Mouse (Mus musculus) spleen, postnatal 14 days (tissue): ENCODE results near the gene Azgp1.
"Not testable (repeated sequence)": the region's sequence is repeated elsewhere in the genome, so short reads cannot be mapped to it uniquely, and the experiment has no call there.

ENCODE experiments used
- DNase-seq, 2 experiments: peaks; one replicate each; pipeline ENCODE4 v3.0.0; 2021 to 2022; ENCODE audit warnings: low spot score in 2 of 2

The Azgp1 gene

DNA sequence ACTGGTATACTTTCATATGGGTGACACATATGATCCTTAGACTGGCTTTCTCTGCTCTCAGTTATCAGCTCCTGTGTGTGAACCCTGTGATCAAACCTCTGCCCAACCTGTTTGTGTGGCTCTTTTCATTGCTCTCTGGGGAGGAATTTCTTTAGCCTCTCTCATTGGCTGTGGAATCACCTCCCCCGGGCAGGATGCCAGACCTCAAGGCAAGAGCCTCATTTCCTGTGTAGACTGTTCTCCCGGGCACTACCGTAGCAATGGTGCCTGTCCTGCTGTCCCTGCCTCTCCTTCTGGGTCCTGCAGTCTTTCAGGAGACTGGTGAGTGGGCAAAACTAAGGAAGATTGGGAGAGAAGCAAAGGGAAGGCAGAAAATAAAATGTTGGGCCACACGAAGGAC, at the start of gene Azgp1:
Azgp1 (plus strand) TSS at position 221 of the 400 bp plus-strand sequence.
- DNase-seq: no peak

- DNase-seq: not testable (repeated sequence)
These were observed 47.4 kb upstream of the Azgp1 start for GRCm38 (mm10) chr5:137933934-137934333.

- DNase-seq: no peak
These were observed 44.8 kb upstream of the Azgp1 start for GRCm38 (mm10) chr5:137936486-137936885.

DNA sequence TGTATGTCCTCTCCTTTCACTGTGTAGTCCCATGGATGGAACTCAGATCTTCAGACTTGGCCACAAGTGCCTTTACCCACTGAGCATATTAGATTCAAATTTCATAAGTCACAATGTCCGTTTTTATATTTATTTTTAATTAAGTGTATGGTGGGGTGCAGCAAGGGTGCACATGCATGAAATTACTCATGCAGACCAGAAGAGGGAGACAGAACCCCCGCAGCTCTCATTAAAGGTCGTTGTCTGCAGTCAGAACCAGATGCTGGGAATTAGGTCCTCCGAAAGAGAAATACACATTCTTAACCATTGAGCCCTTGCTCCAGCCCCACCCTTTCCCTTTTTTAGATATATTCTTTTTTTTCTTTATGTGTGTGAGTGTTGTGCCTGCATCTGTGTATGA, 44.1 kb upstream of the Azgp1 start:
- DNase-seq: no peak

GRCm38 (mm10) chr5:137940948-137941347, 40.4 kb upstream of the Azgp1 start:
- DNase-seq: no peak

- no peak for DNase-seq
These were observed 38.2 kb upstream of the Azgp1 start for GRCm38 (mm10) chr5:137943133-137943532.

- no peak for DNase-seq
These were observed 34.0 kb upstream of the Azgp1 start for GRCm38 (mm10) chr5:137947303-137947702.

DNA sequence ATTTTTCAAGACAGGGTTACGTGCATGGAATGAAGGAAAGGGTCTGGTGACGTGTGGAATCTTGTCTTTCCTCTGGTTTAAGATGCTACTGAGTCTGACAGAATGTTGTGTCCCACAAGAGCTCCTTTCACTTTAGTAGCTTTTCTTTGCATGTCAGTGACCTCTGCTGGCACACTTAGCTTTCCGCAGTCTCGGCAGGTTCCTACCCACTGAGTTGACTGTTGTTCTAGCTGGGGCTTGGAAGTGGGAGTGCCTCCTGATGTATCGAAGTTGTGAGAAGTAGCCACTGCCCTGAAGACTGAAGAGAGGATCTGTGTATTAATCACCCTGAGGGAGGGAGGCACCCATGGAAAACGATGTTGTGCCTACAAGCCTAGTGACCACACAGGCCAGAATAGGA, 30.1 kb upstream of the Azgp1 start:
- no peak for DNase-seq

DNA sequence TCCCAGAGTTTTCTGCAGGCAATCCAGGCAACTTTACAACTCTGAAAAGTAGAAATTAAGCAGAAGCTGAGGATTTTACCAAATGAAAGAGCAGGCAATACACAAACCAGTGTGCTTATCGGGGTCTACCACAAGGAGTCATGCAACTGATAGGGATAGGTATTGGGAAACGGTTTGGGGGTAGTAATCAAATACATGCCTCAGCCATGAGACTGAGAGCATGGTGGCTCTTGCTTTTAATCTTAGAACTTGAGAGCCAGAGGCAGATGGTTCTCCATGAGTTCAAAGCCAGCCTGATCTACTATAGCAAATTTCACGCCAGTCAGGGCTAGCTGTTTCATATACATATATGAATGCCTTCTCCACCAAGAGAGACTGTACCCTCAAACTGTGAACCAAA, 24.9 kb upstream of the Azgp1 start:
- no peak for DNase-seq

DNA sequence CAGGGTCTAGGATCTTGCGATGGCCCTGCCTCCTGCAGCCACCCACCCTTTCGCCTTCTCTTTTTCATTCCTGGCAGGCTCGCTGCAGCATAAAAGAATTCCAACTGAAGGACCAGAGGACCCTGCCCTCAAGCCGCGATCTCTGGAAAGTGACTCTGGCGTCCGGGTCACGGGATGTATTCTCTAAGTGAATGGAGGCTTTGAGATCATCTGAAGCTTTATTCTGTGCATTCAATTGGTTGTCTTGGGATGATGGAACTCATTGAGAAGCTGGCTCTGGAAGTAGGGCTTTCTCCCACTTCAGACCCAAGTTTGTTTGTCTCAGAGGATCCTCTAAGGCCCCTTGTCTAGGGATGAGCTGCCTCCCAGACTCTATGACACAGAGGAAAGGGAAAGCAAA, 18.4 kb upstream of the Azgp1 start, which contains the start of gene Gjc3:
Gjc3 (minus strand) TSS at position 154 of the 400 bp plus-strand sequence.
- DNase-seq: no peak

- no peak for DNase-seq
These were observed 14.8 kb upstream of the Azgp1 start for GRCm38 (mm10) chr5:137966492-137966891.

- DNase-seq: no peak
These were observed 8.2 kb upstream of the Azgp1 start for GRCm38 (mm10) chr5:137973161-137973560.

DNA sequence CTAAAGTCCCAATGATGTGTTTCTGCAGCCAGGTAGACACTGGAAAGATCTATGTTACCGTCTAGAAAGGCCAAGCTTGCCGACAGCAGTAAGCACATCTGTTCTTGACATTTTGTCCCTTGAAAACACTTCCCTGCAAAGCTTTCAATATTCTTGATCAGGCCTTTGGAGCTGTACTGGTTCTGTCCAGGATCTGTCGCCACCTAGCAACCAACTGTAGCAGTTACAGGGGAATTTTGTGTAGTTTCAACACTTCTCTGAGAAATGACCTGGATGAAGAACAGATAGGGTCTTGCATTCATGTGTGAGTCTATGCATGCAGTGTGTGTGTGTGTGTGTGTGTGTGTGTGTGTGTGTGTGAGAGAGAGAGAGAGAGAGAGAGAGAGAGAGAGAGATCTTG, 7.6 kb upstream of the Azgp1 start:
- no peak for DNase-seq

DNA sequence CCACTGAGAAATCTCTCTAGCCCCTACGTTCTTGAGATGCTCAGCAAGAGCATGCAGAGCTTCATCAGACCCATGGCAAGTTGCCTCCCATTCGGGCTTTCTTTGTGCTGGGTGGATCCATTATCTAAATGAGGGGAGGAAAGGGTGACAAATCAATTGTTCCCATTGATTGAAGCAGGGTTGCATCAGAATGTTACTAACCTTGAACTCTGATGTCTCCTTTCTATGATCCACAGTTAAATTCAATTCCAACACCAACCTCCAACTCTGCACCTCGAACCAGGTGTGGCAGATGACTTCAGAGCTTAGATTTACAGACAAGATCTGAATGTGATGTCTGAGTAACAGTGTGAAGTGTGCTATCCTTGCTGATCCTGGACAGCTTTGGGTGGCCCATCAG, 6.6 kb upstream of the Azgp1 start:
- no peak for DNase-seq

DNA sequence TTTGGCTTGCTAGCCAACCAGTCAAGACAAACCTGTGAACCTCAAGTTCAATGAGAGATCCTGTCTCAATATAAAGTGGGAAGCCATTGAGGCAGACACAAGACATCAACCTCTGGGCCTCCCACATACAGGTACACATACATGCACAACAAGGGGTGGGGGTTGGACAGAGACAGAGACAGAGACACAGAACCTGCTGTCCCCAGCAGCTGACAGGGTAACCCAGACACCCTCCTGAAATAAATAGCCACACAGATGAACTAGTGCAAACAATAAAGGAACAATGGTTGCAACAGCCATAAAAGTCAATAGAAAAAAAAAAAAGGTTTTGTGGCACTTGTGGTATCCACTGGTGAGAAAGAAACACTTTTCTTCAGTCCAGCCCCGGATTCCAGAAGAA, 5.9 kb upstream of the Azgp1 start:
- DNase-seq: no peak

DNA sequence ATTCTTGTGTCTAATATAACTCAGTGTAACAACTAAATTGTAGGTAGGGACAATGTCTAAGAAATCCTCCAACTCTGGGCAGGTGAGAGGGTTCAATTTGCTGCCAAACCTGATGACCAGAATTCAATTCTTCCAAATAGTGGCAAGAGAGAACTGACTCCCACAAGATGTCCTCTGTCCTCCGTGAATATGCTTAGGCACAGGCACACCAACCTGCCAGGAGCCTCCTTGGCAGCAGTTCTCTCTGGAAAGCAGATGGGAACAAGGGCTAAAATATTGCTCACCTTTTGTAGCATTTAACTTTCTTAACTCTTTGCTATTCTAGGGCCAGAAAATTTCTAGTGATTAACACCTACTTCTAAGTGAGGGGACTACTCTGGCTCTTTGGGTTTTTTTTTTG, 4.0 kb upstream of the Azgp1 start:
- DNase-seq: no peak

GRCm38 (mm10) chr5:137979081-137979480, 2.2 kb upstream of the Azgp1 start:
- no peak for DNase-seq

GRCm38 (mm10) chr5:137986351-137986750, 5.0 kb downstream of the Azgp1 start:
- no peak for DNase-seq

- DNase-seq: no peak
These were observed 28.1 kb downstream of the Azgp1 start for GRCm38 (mm10) chr5:138009437-138009836.

DNA sequence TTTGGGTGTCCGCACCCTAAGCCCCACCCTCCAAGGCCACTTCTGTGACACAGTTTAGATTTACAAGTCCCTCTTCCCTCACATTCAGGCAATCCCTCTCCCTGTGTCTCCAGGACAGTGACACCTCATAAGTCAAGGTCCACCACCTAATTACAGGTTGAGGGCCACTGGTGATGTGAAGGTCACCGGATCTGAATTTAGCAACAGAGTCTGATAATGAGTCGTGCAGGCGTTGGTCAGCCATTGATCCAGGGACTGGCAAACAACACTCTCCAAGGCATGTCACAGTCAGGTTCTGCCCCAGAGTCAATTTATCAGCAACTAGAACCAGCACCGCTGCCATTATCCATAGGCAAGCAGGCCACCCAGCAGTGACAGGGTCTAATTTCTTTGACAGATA, 31.1 kb downstream of the Azgp1 start:
- DNase-seq: no peak

DNA sequence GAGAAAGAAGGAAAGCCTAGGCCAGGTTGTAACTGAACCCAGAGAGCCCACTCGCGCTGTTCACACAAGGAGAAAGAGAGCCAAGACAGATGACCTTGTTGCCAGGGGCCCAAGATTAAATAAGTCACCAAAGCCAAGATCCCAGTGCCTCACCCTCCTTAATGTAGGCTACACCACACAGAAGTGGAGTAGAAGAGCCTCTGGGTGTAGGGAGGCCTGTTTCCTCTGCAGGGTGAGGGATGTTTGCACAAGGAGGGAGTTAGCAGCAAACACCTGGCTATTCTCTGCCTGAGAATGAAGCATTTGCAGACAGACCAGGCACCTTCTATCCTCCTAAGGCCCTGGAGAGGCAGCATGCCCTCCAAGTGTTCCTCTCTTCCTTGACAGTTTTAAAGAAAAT, 35.2 kb downstream of the Azgp1 start:
- no peak for DNase-seq

DNA sequence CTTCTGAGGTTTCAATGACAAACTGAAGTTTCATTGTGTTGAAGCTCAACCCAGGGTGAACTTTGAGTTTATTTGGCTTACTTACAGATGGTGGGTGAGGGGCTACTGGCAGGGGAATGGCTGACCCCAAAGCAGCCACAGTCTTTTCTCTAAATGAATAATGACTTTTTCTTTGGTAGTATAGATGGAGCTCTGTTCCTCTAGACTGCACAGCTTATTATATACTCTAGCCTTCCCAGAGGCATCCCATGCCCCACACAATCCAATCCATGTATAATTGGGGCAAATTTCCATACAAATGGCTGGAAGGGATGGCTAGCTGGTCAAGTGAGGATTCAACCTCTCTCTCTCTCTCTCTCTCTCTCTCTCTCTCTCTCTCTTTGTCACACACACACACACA, 35.7 kb downstream of the Azgp1 start:
- no peak for DNase-seq

- DNase-seq: not testable (repeated sequence)
These were observed 38.3 kb downstream of the Azgp1 start for GRCm38 (mm10) chr5:138019577-138019976.

DNA sequence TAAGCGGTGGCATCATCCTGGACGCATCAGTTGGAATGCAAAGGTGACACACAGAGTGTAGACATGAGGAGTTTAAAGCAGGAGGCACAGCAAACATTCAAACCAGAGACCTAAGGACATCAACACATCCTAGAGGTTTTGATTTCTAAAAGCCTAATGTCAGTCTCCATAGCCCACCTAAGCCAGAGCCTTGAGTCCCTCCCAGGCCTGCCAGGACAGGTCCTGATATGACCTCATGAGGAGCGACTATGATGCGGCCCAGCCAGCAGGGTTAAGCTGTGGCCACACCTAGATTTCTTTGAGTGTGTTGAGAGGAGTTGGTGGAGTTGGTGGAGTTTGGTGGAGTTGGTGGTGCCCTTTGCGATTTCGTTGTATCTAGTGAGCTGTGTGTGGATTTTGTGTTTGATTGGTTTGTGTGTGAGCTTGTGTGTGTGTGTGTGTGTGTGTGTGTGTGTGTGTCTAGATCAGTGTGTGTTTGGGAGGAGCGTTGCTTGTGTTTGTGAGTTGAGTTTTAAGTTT, 39.7 kb downstream of the Azgp1 start, which contains the start of the genes Smok3a and Smok3b:
Smok3a (plus strand) TSS at position 301 of the 519 bp plus-strand sequence.
Smok3b (plus strand) TSS at position 469 of the 519 bp plus-strand sequence.
- not testable (repeated sequence) for DNase-seq
